Comparison of ENCODE assay signal across 29 mouse cellular contexts in genomic region chr11:51430180-51430578, GRCm38 (mm10).
DNase-seq lines count a peak whose midpoint lies in the region; ATAC-seq and TF ChIP-seq lines count a peak whose summit lies in the region.
"Had no signal": no experiment of that assay in that cellular context is flagged by ENCODE, and none has a peak within 500 bp of the region (broad histone marks: within the 10 kb centered on the region; RNA-seq: fewer than 3 reads in every experiment).

No protein-coding gene starts in this region.

- 60% methylated on average over 8 of the region's 8 CpGs for WGBS in stomach, embryonic 15.5 days
- WGBS in stomach, postnatal 0 days = 51% methylated on average over 8 of the region's 8 CpGs
- 69% methylated on average over 8 of the region's 8 CpGs for WGBS in embryonic facial prominence, embryonic 10.5 days
- WGBS in limb, embryonic 13.5 days = 55% methylated on average over 8 of the region's 8 CpGs
- WGBS in liver, embryonic 15.5 days (ENCODE audit: insufficient replicate concordance) = 33% methylated on average over 8 of the region's 8 CpGs
- 60% methylated on average over 8 of the region's 8 CpGs for WGBS in intestine, embryonic 15.5 days

- no peaks in the 10 kb centered on the region for H3K9me3 ChIP-seq in stomach, embryonic 15.5 days
- H3K9me3 ChIP-seq in stomach, postnatal 0 days (ENCODE audit: control insufficient read depth, low read length) = no peaks in the 10 kb centered on the region
- no peaks in the 10 kb centered on the region for H3K9me3 ChIP-seq in embryonic facial prominence, embryonic 10.5 days
- H3K9me3 ChIP-seq in limb, embryonic 13.5 days = no peaks in the 10 kb centered on the region
- H3K9me3 ChIP-seq in liver, embryonic 15.5 days (replicated peaks) = no peaks in the 10 kb centered on the region
- H3K9me3 ChIP-seq in intestine, embryonic 15.5 days = no peaks in the 10 kb centered on the region
- H3K9me3 ChIP-seq: embryonic facial prominence, embryonic 15.5 days; heart, embryonic 15.5 days; hindbrain, embryonic 13.5 days; limb, embryonic 12.5 days had no signal

- peak; percentile 37; the same call in 1 of the 2 replicates for ATAC-seq in stomach, embryonic 15.5 days (ENCODE audit: insufficient read depth, low FRiP score, low read depth)
- ATAC-seq in stomach, postnatal 0 days (ENCODE audit: low FRiP score, low TSS enrichment) = no peak
- no peak for ATAC-seq in limb, embryonic 13.5 days (ENCODE audit: low FRiP score, low read depth)
- peak; percentile 80 for ATAC-seq in liver, embryonic 15.5 days (ENCODE audit: insufficient read depth)
- ATAC-seq in intestine, embryonic 15.5 days = no peak
- no peak for ATAC-seq in megakaryocyte-erythroid progenitor cell, adult 5-6 weeks (replicated peaks; ENCODE audit: low FRiP score, low TSS enrichment, poor library complexity, severe bottlenecking)
- ATAC-seq: activated CD4-positive, CD25-positive, alpha-beta regulatory T cell, adult 4 months; forebrain, postnatal 0 days; midbrain, embryonic 16.5 days had no signal

- H3K27me3 ChIP-seq in stomach, embryonic 15.5 days (replicated peaks) = no peaks in the 10 kb centered on the region
- H3K27me3 ChIP-seq in stomach, postnatal 0 days (ENCODE audit: control insufficient read depth, insufficient read depth, low read length) = no peaks in the 10 kb centered on the region
- no peaks in the 10 kb centered on the region for H3K27me3 ChIP-seq in embryonic facial prominence, embryonic 10.5 days (replicated peaks; ENCODE audit: low read depth, poor library complexity, severe bottlenecking)
- no peaks in the 10 kb centered on the region for H3K27me3 ChIP-seq in limb, embryonic 13.5 days
- H3K27me3 ChIP-seq in liver, embryonic 15.5 days = peaks cover 11% of the 10 kb centered on the region
- H3K27me3 ChIP-seq in intestine, embryonic 15.5 days (replicated peaks) = no peaks in the 10 kb centered on the region
- H3K27me3 ChIP-seq: embryonic facial prominence, embryonic 15.5 days; hindbrain, embryonic 13.5 days; limb, embryonic 12.5 days had no signal

- no peak for DNase-seq in stomach, postnatal 0 days (ENCODE audit: low spot score)
- DNase-seq in embryonic facial prominence, embryonic 10.5 days (ENCODE audit: low spot score) = no peak
- DNase-seq: adrenal gland, adult 2 months; adrenal gland, postnatal 36 days; B cell, adult 2 months; cerebellum, adult 18-20 months; forebrain, postnatal 0 days; heart, postnatal 36 days; kidney, adult 11 months; kidney, postnatal 14 days; layer of hippocampus, adult 9-11 months; lung, adult 2 months; lung, postnatal 10 days; right cerebral cortex, postnatal 25 days; thymus, adult 2 months; thymus, postnatal 36 days had no signal

- no peak overlapping the region for H3K9ac ChIP-seq in stomach, embryonic 15.5 days
- no peak overlapping the region for H3K9ac ChIP-seq in stomach, postnatal 0 days (ENCODE audit: low read length)
- no peak overlapping the region for H3K9ac ChIP-seq in limb, embryonic 13.5 days
- peak overlapping the region; percentile 16; the same call in 1 of the 2 replicates for H3K9ac ChIP-seq in liver, embryonic 15.5 days
- no peak overlapping the region for H3K9ac ChIP-seq in intestine, embryonic 15.5 days
- H3K9ac ChIP-seq: embryonic facial prominence, embryonic 15.5 days; forebrain, postnatal 0 days; heart, embryonic 15.5 days; hindbrain, embryonic 13.5 days; limb, embryonic 12.5 days had no signal

- H3K36me3 ChIP-seq in stomach, embryonic 15.5 days = no peaks in the 10 kb centered on the region
- no peaks in the 10 kb centered on the region for H3K36me3 ChIP-seq in stomach, postnatal 0 days (ENCODE audit: control insufficient read depth, insufficient read depth, low read length)
- H3K36me3 ChIP-seq in embryonic facial prominence, embryonic 10.5 days (replicated peaks) = 0 out of 2 replicates have a peak, but pooled peaks cover 4% of the 10 kb centered on the region
- no peaks in the 10 kb centered on the region for H3K36me3 ChIP-seq in limb, embryonic 13.5 days
- no peaks in the 10 kb centered on the region for H3K36me3 ChIP-seq in liver, embryonic 15.5 days (replicated peaks)
- H3K36me3 ChIP-seq in intestine, embryonic 15.5 days = no peaks in the 10 kb centered on the region
- H3K36me3 ChIP-seq: embryonic facial prominence, embryonic 15.5 days; heart, embryonic 15.5 days; hindbrain, embryonic 13.5 days; limb, embryonic 12.5 days; midbrain, embryonic 10.5 days had no signal

- peaks cover 14% of the 10 kb centered on the region; the same call in 1 of the 2 replicates for H3K4me1 ChIP-seq in stomach, embryonic 15.5 days
- H3K4me1 ChIP-seq in stomach, postnatal 0 days (replicated peaks; ENCODE audit: control insufficient read depth, insufficient read depth) = no peaks in the 10 kb centered on the region
- H3K4me1 ChIP-seq in embryonic facial prominence, embryonic 10.5 days = peaks cover 62% of the 10 kb centered on the region
- peaks cover 67% of the 10 kb centered on the region for H3K4me1 ChIP-seq in limb, embryonic 13.5 days
- H3K4me1 ChIP-seq in liver, embryonic 15.5 days (replicated peaks) = peaks cover 27% of the 10 kb centered on the region
- peaks cover 20% of the 10 kb centered on the region for H3K4me1 ChIP-seq in intestine, embryonic 15.5 days (replicated peaks)
- H3K4me1 ChIP-seq: heart, embryonic 15.5 days had no signal

- no peak overlapping the region for H3K27ac ChIP-seq in stomach, embryonic 15.5 days
- H3K27ac ChIP-seq in stomach, postnatal 0 days (replicated peaks) = no peak overlapping the region
- 0 out of 2 replicates have a peak overlapping the region, but pooled peaks have one; percentile 1 for H3K27ac ChIP-seq in embryonic facial prominence, embryonic 10.5 days (replicated peaks)
- H3K27ac ChIP-seq in limb, embryonic 13.5 days = no peak overlapping the region
- H3K27ac ChIP-seq in liver, embryonic 15.5 days (replicated peaks) = peak overlapping the region; percentile 26; the same call in 1 of the 2 replicates
- H3K27ac ChIP-seq in intestine, embryonic 15.5 days = no peak overlapping the region
- H3K27ac ChIP-seq: heart, embryonic 15.5 days; hindbrain, embryonic 13.5 days; macrophage had no signal

- H3K4me2 ChIP-seq in stomach, embryonic 15.5 days = no peak overlapping the region
- H3K4me2 ChIP-seq in stomach, postnatal 0 days (replicated peaks; ENCODE audit: low read depth) = no peak overlapping the region
- 0 out of 2 replicates have a peak overlapping the region, but pooled peaks have one; percentile 11 for H3K4me2 ChIP-seq in limb, embryonic 13.5 days (replicated peaks)
- H3K4me2 ChIP-seq in liver, embryonic 15.5 days = peak overlapping the region; percentile 31
- no peak overlapping the region for H3K4me2 ChIP-seq in intestine, embryonic 15.5 days (replicated peaks)
- H3K4me2 ChIP-seq: embryonic facial prominence, embryonic 15.5 days; heart, embryonic 15.5 days; hindbrain, embryonic 13.5 days had no signal

- no peak for TF ChIP-seq CTCF in stomach, postnatal 0 days (IDR thresholded peaks at IDR 0.05; ENCODE audit: low read depth)

- H3K4me3 ChIP-seq in stomach, embryonic 15.5 days (replicated peaks) = no peak overlapping the region
- no peak overlapping the region for H3K4me3 ChIP-seq in stomach, postnatal 0 days (ENCODE audit: low read depth, low read length)
- H3K4me3 ChIP-seq in embryonic facial prominence, embryonic 10.5 days = no peak overlapping the region
- no peak overlapping the region for H3K4me3 ChIP-seq in limb, embryonic 13.5 days
- no peak overlapping the region for H3K4me3 ChIP-seq in liver, embryonic 15.5 days (replicated peaks)
- no peak overlapping the region for H3K4me3 ChIP-seq in intestine, embryonic 15.5 days (replicated peaks)
- H3K4me3 ChIP-seq: embryonic facial prominence, embryonic 15.5 days; heart, embryonic 15.5 days; hindbrain, embryonic 13.5 days; limb, embryonic 12.5 days; midbrain, embryonic 10.5 days had no signal

- no peak for TF ChIP-seq EP300 in stomach, postnatal 0 days (optimal IDR thresholded peaks at IDR 0.05)

Comparison
In these comparisons a context has a peak if more than half of its experiments do, and no peak if none do; other contexts are left out.
1. ATAC-seq: peak in stomach, embryonic 15.5 days (single experiment) and liver, embryonic 15.5 days (single experiment); none in stomach, postnatal 0 days (single experiment), limb, embryonic 13.5 days (single experiment), intestine, embryonic 15.5 days (single experiment) and megakaryocyte-erythroid progenitor cell, adult 5-6 weeks (single experiment).
2. H3K27ac ChIP-seq: peak in embryonic facial prominence, embryonic 10.5 days (single experiment) and liver, embryonic 15.5 days (single experiment); none in stomach, embryonic 15.5 days (single experiment), stomach, postnatal 0 days (single experiment), limb, embryonic 13.5 days (single experiment) and intestine, embryonic 15.5 days (single experiment).
3. H3K4me2 ChIP-seq: peak in limb, embryonic 13.5 days (single experiment) and liver, embryonic 15.5 days (single experiment); none in stomach, embryonic 15.5 days (single experiment), stomach, postnatal 0 days (single experiment) and intestine, embryonic 15.5 days (single experiment).